Mouse (Mus musculus) cerebellum, adult 2 months (tissue): ENCODE measurements at regions not wholly inside any gene's neighbourhood (a gene's known extent, or its start where the extent isn't known, plus 50 kb on each side); places are given as distances from the start of the nearest gene placed in this dataset.

ENCODE experiments used
- CTCF ChIP-seq: fragments of 200-500 bp; IDR thresholded peaks from 2 replicates; pipeline ENCODE4 v1.5.1; 2011; ENCODE audit warnings: low read depth, mild to moderate bottlenecking, control low read depth, low read length, moderate library complexity, borderline replicate concordance; ENCODE audit not compliant: insufficient read depth
- POLR2A ChIP-seq: fragments of 200-500 bp; IDR thresholded peaks from 2 replicates; pipeline ENCODE4 v1.6.1; 2011; ENCODE audit warnings: low read length, control low read depth, borderline replicate concordance; ENCODE audit not compliant: insufficient read depth

DNA sequence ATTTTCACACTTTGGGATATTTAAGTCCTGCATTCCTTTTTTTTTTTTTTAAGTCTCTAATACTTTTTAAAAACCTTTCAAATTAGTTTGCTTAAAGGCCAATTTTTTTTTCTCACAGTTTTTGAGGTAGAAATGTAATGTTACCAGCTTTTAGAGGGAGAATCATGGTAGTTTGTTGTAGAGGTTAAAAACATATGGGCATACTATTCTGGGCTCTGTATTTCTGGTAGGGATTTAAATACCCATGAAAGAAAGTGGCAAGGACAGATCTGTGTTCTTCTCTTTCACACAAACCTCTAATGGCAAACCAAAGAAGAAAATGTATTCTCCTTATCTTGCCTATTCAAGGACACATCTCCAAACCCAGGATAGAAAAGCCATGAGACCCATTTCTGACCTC lies 405.6 kb upstream of the Slc30a5 start:
- TF ChIP-seq CTCF (no peak), POLR2A (no peak)
